Mouse (Mus musculus) monocyte, adult 2 months (primary cell): Measurements from ENCODE around the gene Ppp2r2d.
A peak's percentile ranks its signal among the peaks of the same experiment; 100 is the strongest.

Experiments
- DNase-seq, 2 experiments: peaks; one replicate each; pipeline ENCODE4 v3.0.0; 2022; ENCODE audit warnings: low spot score in 2 of 2, low read depth in 1 of 2

Gene Ppp2r2d

GRCm38 (mm10) chr7:138856670-138857069 lies 10.8 kb downstream of the Ppp2r2d start:
- DNase-seq, result no peak

- no peak for DNase-seq
These were observed 18.2 kb downstream of the Ppp2r2d start for GRCm38 (mm10) chr7:138863950-138864572.

- no peak for DNase-seq
These were observed 18.9 kb downstream of the Ppp2r2d start for GRCm38 (mm10) chr7:138864776-138865175.

GRCm38 (mm10) chr7:138867286-138867685 lies 21.4 kb downstream of the Ppp2r2d start:
- DNase-seq, result no peak

- no peak for DNase-seq
These were observed 22.4 kb downstream of the Ppp2r2d start for GRCm38 (mm10) chr7:138868316-138868715.

GRCm38 (mm10) chr7:138872956-138873355 lies 27.1 kb downstream of the Ppp2r2d start:
- DNase-seq, result no peak

- DNase-seq, result no peak
These were observed 29.2 kb downstream of the Ppp2r2d start for GRCm38 (mm10) chr7:138875031-138875430.

- no peak for DNase-seq
These were observed 37.8 kb downstream of the Ppp2r2d start for GRCm38 (mm10) chr7:138883724-138884123.

GRCm38 (mm10) chr7:138885365-138886289 lies 39.7 kb downstream of the Ppp2r2d start:
- DNase-seq, result no peak

GRCm38 (mm10) chr7:138898122-138898521 lies 52.2 kb downstream of the Ppp2r2d start:
- no peak for DNase-seq

- no peak for DNase-seq
These were observed 52.9 kb downstream of the Ppp2r2d start for GRCm38 (mm10) chr7:138898743-138899142.

- DNase-seq, result no peak
These were observed 58.1 kb downstream of the Ppp2r2d start for GRCm38 (mm10) chr7:138903886-138904435.

GRCm38 (mm10) chr7:138906441-138906840 lies 60.6 kb downstream of the Ppp2r2d start:
- no peak for DNase-seq

GRCm38 (mm10) chr7:138907043-138907442 lies 61.2 kb downstream of the Ppp2r2d start:
- no peak for DNase-seq

- DNase-seq, result no peak
These were observed 62.1 kb downstream of the Ppp2r2d start for GRCm38 (mm10) chr7:138907976-138908375.

- DNase-seq, result no peak
These were observed 62.9 kb downstream of the Ppp2r2d start for GRCm38 (mm10) chr7:138908768-138909276.

- DNase-seq, result peak; percentile 76 to 88
These were observed 63.7 kb downstream of the Ppp2r2d start, which contains the start of gene Bnip3 for GRCm38 (mm10) chr7:138909277-138910192. Gene Bnip3, minus strand, starts transcription at chr7:138909519.

GRCm38 (mm10) chr7:138910193-138910562 lies 64.3 kb downstream of the Ppp2r2d start:
- no peak for DNase-seq

GRCm38 (mm10) chr7:138913616-138914015 lies 67.7 kb downstream of the Ppp2r2d start:
- no peak for DNase-seq

- DNase-seq, result peak; percentile 69 to 73
These were observed 73.5 kb downstream of the Ppp2r2d start for GRCm38 (mm10) chr7:138919156-138919944.
